Mouse (Mus musculus) testis, adult 2 months (tissue): Measurements from ENCODE around the gene Kcnj9.

Experiments used
- CTCF ChIP-seq: fragments of 200-500 bp; IDR thresholded peaks from 2 replicates; pipeline ENCODE4 v1.5.1; 2012; ENCODE audit warnings: low read depth, mild to moderate bottlenecking, inconsistent platforms, low read length, moderate library complexity; ENCODE audit not compliant: control insufficient read depth, insufficient read depth, insufficient replicate concordance
- POLR2A ChIP-seq: fragments of 200-500 bp; IDR thresholded peaks from 2 replicates; pipeline ENCODE4 v1.6.1; 2012; ENCODE audit warnings: low read depth, mild to moderate bottlenecking, inconsistent platforms, low read length, moderate library complexity; ENCODE audit not compliant: control insufficient read depth

GRCm38 (mm10) chr1:172347382-172347781 lies 18.3 kb upstream of the Kcnj9 start:
- no peak for TF ChIP-seq POLR2A
- TF ChIP-seq CTCF: no peak
